Mouse (Mus musculus): ENCODE results near the gene S100a9. TPM values are rescaled to one million over a fixed set of nuclear protein-coding genes. Genes with fewer than 3 reads are reported as not detected.

The S100a9 gene
- polyA plus RNA-seq (2015; fragmentation: Nextera tagmentation; extraction: Ambion mirVana), result 10.8 and 13.2 TPM in 2 replicates

DNA sequence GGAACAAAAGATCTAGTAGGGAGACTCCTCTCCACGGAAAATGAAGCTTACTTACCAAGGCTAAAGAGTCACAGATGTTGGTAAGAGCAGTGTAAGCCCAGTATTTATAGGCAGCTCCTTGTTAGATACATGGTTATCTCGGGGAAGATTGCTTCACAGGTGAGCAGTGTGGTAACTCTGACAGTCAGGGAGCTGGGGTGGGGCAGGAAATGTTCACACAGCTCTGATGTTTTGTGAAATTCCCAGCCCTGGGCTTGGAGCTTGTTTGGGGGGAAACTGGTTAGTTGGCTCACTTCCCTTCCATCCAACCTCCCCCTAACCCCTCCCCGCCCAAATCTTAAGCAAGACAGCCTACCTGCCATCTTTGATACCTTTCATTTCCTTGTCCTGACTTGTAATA is at the start of gene S100a9:
S100a9 (minus strand) TSS at position 109 of the 400 bp plus-strand sequence.
- no peak within 1 kb of the TSS for H3K9ac ChIP-seq
- H3K36me3 ChIP-seq, result no peaks in the 10 kb centered on the region
- no peak within 1 kb of the TSS for H3K27ac ChIP-seq
- H3K9me3 ChIP-seq, result no peaks in the 10 kb centered on the region
- 58% methylated on average over 3 of the region's 3 CpGs for WGBS
- no peaks in the 10 kb centered on the region for H3K4me1 ChIP-seq
- no peak for ATAC-seq (ENCODE audit: borderline replicate concordance, extremely low read depth, low FRiP score, low TSS enrichment)
- no peak within 1 kb of the TSS for H3K4me2 ChIP-seq
- no peak within 1 kb of the TSS for H3K4me3 ChIP-seq
- no peaks in the 10 kb centered on the region for H3K27me3 ChIP-seq

DNA sequence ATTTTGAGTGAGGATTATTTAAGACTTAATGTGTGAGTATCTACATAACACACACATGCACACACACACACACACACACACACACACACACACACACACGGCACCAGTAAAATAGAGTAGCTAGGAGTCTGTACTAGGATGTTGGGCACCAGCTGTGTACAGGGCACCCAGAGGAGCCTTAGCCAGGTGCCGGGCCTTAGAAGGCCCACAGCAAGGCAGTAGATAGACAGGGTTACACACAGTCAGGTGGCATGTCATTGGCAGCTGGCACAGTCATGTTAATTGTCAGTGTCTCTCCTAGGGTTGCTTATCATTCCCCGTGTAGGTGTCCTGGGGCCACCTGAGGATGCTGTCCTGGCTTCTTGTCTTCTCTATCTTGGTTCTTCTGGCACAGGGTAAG is 31.1 kb upstream of the S100a9 start, which contains the start of gene Pglyrp4:
Pglyrp4 (plus strand) TSS at position 301 of the 400 bp plus-strand sequence.
- no peak for ATAC-seq (ENCODE audit: borderline replicate concordance, extremely low read depth, low FRiP score, low TSS enrichment)
- H3K9me3 ChIP-seq, result no peaks in the 10 kb centered on the region
- H3K4me3 ChIP-seq, result no peak within 1 kb of the TSS
- H3K4me1 ChIP-seq, result no peaks in the 10 kb centered on the region
- H3K36me3 ChIP-seq, result no peaks in the 10 kb centered on the region
- H3K27ac ChIP-seq, result no peak within 1 kb of the TSS
- no peak within 1 kb of the TSS for H3K9ac ChIP-seq
- H3K4me2 ChIP-seq, result no peak within 1 kb of the TSS
- 77% methylated on average over 3 of the region's 3 CpGs for WGBS
- no peaks in the 10 kb centered on the region for H3K27me3 ChIP-seq

- H3K4me3 ChIP-seq, result no peak overlapping the region
- WGBS, result 43% methylated on average over 12 of the region's 12 CpGs
- H3K9me3 ChIP-seq, result no peaks in the 10 kb centered on the region
- no peaks in the 10 kb centered on the region for H3K4me1 ChIP-seq
- H3K36me3 ChIP-seq, result no peaks in the 10 kb centered on the region
- H3K27me3 ChIP-seq, result no peaks in the 10 kb centered on the region
- peak; percentile 64; the same call in 1 of the 2 replicates for ATAC-seq (ENCODE audit: borderline replicate concordance, extremely low read depth, low FRiP score, low TSS enrichment)
- no peak overlapping the region for H3K4me2 ChIP-seq
- no peak overlapping the region for H3K9ac ChIP-seq
- H3K27ac ChIP-seq, result no peak overlapping the region
Observed at GRCm38 (mm10) chr3:90709591-90710460, 14.3 kb upstream of the S100a9 start.

DNA sequence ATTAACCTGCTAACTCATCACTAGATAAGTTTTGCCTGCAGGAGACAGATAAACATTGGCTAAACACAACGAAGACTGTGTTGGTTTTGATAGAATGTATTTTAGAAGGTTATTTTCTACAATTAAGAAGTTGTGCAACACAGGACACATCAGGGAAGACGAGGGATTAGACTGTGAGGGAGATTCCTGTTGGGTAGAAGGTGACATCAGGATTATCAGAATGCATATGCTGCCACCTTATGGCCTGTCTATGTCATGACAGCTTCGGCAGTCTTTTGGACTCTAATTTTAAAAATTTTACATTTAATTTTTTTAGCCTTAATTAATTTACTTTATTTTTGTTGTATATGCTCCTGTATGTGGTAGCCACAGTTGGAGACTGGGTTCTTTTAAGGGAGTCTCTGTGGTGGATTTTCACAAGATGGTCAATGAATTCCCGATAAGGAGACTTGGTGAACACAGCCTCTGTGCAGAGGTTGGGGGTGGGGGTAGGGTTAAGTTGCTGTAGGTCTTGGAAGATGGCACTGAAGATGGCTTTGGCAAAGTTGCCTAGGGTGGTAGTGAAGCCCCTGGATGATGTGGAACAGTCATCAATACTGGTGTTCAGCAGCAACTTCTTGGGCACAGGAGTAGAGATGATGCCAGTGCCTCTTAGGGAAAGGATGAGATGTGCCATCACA is 13.1 kb upstream of the S100a9 start:
- Histone ChIP-seq H3K27me3 (no peaks in the 10 kb centered on the region), H3K4me3 (no peak overlapping the region), H3K4me1 (no peaks in the 10 kb centered on the region), H3K9me3 (no peaks in the 10 kb centered on the region), H3K9ac (no peak overlapping the region), H3K4me2 (no peak overlapping the region), H3K27ac (no peak overlapping the region), H3K36me3 (no peaks in the 10 kb centered on the region)
- WGBS, result 22% methylated on average over 4 of the region's 4 CpGs
- ATAC-seq (ENCODE audit: borderline replicate concordance, extremely low read depth, low FRiP score, low TSS enrichment), result no peak

GRCm38 (mm10) chr3:90702244-90702643 is 6.7 kb upstream of the S100a9 start:
- Histone ChIP-seq H3K9me3 (no peaks in the 10 kb centered on the region), H3K4me1 (no peaks in the 10 kb centered on the region), H3K27me3 (no peaks in the 10 kb centered on the region), H3K36me3 (no peaks in the 10 kb centered on the region), H3K4me3 (no peak overlapping the region), H3K27ac (no peak overlapping the region), H3K9ac (no peak overlapping the region), H3K4me2 (no peak overlapping the region)
- no peak for ATAC-seq (ENCODE audit: borderline replicate concordance, extremely low read depth, low FRiP score, low TSS enrichment)
- 86% methylated on average over 2 of the region's 2 CpGs for WGBS

GRCm38 (mm10) chr3:90693496-90693895 is 2.0 kb downstream of the S100a9 start:
- H3K4me1 ChIP-seq, result no peaks in the 10 kb centered on the region
- no peak overlapping the region for H3K4me3 ChIP-seq
- H3K27ac ChIP-seq, result no peak overlapping the region
- no peaks in the 10 kb centered on the region for H3K9me3 ChIP-seq
- H3K4me2 ChIP-seq, result no peak overlapping the region
- H3K27me3 ChIP-seq, result no peaks in the 10 kb centered on the region
- H3K9ac ChIP-seq, result no peak overlapping the region
- no peak for ATAC-seq (ENCODE audit: borderline replicate concordance, extremely low read depth, low FRiP score, low TSS enrichment)
- WGBS, result 76% methylated on average over 2 of the region's 2 CpGs
- no peaks in the 10 kb centered on the region for H3K36me3 ChIP-seq

GRCm38 (mm10) chr3:90686835-90687234 is 8.7 kb downstream of the S100a9 start:
- H3K9me3 ChIP-seq, result no peaks in the 10 kb centered on the region
- ATAC-seq (ENCODE audit: borderline replicate concordance, extremely low read depth, low FRiP score, low TSS enrichment), result no peak
- H3K4me2 ChIP-seq, result no peak overlapping the region
- WGBS, result 63% methylated on average over 2 of the region's 2 CpGs
- no peak overlapping the region for H3K4me3 ChIP-seq
- H3K27me3 ChIP-seq, result no peaks in the 10 kb centered on the region
- no peak overlapping the region for H3K9ac ChIP-seq
- no peaks in the 10 kb centered on the region for H3K36me3 ChIP-seq
- H3K4me1 ChIP-seq, result no peaks in the 10 kb centered on the region
- no peak overlapping the region for H3K27ac ChIP-seq

DNA sequence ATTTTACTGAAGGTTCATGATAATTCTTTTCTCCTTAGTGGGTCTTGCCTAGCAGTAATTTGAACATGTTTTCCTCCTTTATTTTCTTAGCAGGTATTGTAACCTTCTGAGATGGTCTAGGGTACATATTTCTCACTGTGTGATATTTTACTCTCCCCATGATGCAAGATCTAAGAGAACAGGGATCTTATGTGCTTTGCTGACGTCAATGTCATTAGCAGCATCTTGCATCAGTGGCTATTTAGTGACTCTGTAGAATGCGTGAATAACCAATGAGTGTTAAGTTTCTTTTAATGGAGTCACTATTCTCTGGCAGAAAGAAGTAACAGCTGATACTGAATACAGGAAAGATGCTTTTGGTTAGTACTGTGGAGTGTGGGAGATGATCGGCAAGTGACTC is 11.6 kb downstream of the S100a9 start:
- no peak for ATAC-seq (ENCODE audit: borderline replicate concordance, extremely low read depth, low FRiP score, low TSS enrichment)
- no peaks in the 10 kb centered on the region for H3K9me3 ChIP-seq
- no peak overlapping the region for H3K4me2 ChIP-seq
- no peak overlapping the region for H3K4me3 ChIP-seq
- H3K4me1 ChIP-seq, result no peaks in the 10 kb centered on the region
- no peaks in the 10 kb centered on the region for H3K27me3 ChIP-seq
- WGBS, result 80% methylated on average over 3 of the region's 3 CpGs
- no peak overlapping the region for H3K9ac ChIP-seq
- H3K27ac ChIP-seq, result no peak overlapping the region
- H3K36me3 ChIP-seq, result no peaks in the 10 kb centered on the region

DNA sequence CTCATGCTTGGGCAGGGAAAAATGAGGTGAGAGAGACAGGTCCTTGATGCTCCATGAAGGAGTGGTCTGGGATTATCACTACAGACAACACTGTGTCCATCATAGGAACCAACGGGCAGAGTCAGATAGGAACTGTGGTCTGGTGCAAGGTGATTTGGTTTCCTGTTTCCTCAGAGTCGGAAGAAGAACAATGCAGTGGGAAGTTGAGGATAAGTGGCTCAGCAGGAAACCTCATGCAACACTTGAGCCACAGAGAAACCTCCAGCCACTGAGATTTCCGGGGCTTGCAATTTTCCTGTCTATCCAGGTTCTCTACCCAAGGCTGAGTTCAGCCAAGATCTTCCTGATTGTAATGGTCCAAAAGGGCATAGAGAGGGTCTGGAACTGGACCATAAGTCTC is 16.9 kb downstream of the S100a9 start:
- no peak overlapping the region for H3K4me2 ChIP-seq
- no peak overlapping the region for H3K27ac ChIP-seq
- H3K9me3 ChIP-seq, result no peaks in the 10 kb centered on the region
- no peaks in the 10 kb centered on the region for H3K36me3 ChIP-seq
- no peak overlapping the region for H3K9ac ChIP-seq
- H3K4me3 ChIP-seq, result no peak overlapping the region
- H3K27me3 ChIP-seq, result no peaks in the 10 kb centered on the region
- H3K4me1 ChIP-seq, result no peaks in the 10 kb centered on the region
- WGBS, result 42% methylated on average over 3 of the region's 3 CpGs
- no peak for ATAC-seq (ENCODE audit: borderline replicate concordance, extremely low read depth, low FRiP score, low TSS enrichment)

- WGBS, result 52% methylated on average over 8 of the region's 8 CpGs
- Histone ChIP-seq H3K27me3 (no peaks in the 10 kb centered on the region), H3K4me1 (no peaks in the 10 kb centered on the region), H3K9me3 (no peaks in the 10 kb centered on the region), H3K9ac (no peak within 1 kb of the TSS), H3K27ac (no peak within 1 kb of the TSS), H3K4me2 (no peak within 1 kb of the TSS), H3K36me3 (no peaks in the 10 kb centered on the region), H3K4me3 (no peak within 1 kb of the TSS)
- peak; percentile 39; the same call in 1 of the 2 replicates for ATAC-seq (ENCODE audit: borderline replicate concordance, extremely low read depth, low FRiP score, low TSS enrichment)
Observed at GRCm38 (mm10) chr3:90668846-90669245, 26.7 kb downstream of the S100a9 start, which contains the start of gene S100a8. TSS of gene S100a8 (plus strand) at chr3:90668978.

- no peak overlapping the region for H3K4me3 ChIP-seq
- no peak overlapping the region for H3K9ac ChIP-seq
- H3K4me2 ChIP-seq, result no peak overlapping the region
- WGBS, result 74% methylated on average over 2 of the region's 2 CpGs
- ATAC-seq (ENCODE audit: borderline replicate concordance, extremely low read depth, low FRiP score, low TSS enrichment), result no peak
- H3K36me3 ChIP-seq, result no peaks in the 10 kb centered on the region
- H3K27ac ChIP-seq, result no peak overlapping the region
- no peaks in the 10 kb centered on the region for H3K27me3 ChIP-seq
- H3K9me3 ChIP-seq, result no peaks in the 10 kb centered on the region
- H3K4me1 ChIP-seq, result no peaks in the 10 kb centered on the region
Observed at GRCm38 (mm10) chr3:90664219-90664618, 31.3 kb downstream of the S100a9 start.

GRCm38 (mm10) chr3:90659364-90660044 is 36.0 kb downstream of the S100a9 start:
- Histone ChIP-seq H3K27me3 (no peaks in the 10 kb centered on the region), H3K9ac (no peak overlapping the region), H3K4me3 (no peak overlapping the region), H3K36me3 (no peaks in the 10 kb centered on the region), H3K4me2 (no peak overlapping the region), H3K4me1 (no peaks in the 10 kb centered on the region), H3K27ac (no peak overlapping the region), H3K9me3 (no peaks in the 10 kb centered on the region)
- ATAC-seq (ENCODE audit: borderline replicate concordance, extremely low read depth, low FRiP score, low TSS enrichment), result no peak

Measured in lung, embryonic 15.5 days (tissue).